ENCODE assay signal across 17 mouse cellular contexts in genomic region chr14:22918931-22919330, GRCm38 (mm10).
DNase-seq lines count a peak whose midpoint lies in the region; ATAC-seq lines count a peak whose summit lies in the region.
"Had no signal": no experiment of that assay in that cellular context is flagged by ENCODE, and none has a peak within 500 bp of the region (broad histone marks: within the 10 kb centered on the region; RNA-seq: fewer than 3 reads in every experiment).

No protein-coding gene starts in this region.

- no peaks in the 10 kb centered on the region for H3K36me3 ChIP-seq in embryonic facial prominence, embryonic 14.5 days (ENCODE audit: control insufficient read depth, insufficient read depth, low read length)
- H3K36me3 ChIP-seq in embryonic facial prominence, embryonic 15.5 days: no peaks in the 10 kb centered on the region
- H3K36me3 ChIP-seq: forebrain, embryonic 15.5 days had no signal

- H3K4me2 ChIP-seq in embryonic facial prominence, embryonic 14.5 days (ENCODE audit: low read depth, low read length): no peak overlapping the region
- H3K4me2 ChIP-seq in embryonic facial prominence, embryonic 15.5 days (replicated peaks): no peak overlapping the region
- H3K4me2 ChIP-seq: forebrain, embryonic 13.5 days; forebrain, embryonic 15.5 days had no signal

- H3K9me3 ChIP-seq in embryonic facial prominence, embryonic 14.5 days (ENCODE audit: control insufficient read depth, low read length): no peaks in the 10 kb centered on the region
- H3K9me3 ChIP-seq in embryonic facial prominence, embryonic 15.5 days (replicated peaks): no peaks in the 10 kb centered on the region
- H3K9me3 ChIP-seq: forebrain, embryonic 13.5 days; forebrain, embryonic 15.5 days had no signal

- intact Hi-C loops in heart, postnatal 14 days (cut with DNase I): no loop called here

- H3K27me3 ChIP-seq in embryonic facial prominence, embryonic 14.5 days (replicated peaks; ENCODE audit: control insufficient read depth, insufficient read depth, low read length): no peaks in the 10 kb centered on the region
- no peaks in the 10 kb centered on the region for H3K27me3 ChIP-seq in embryonic facial prominence, embryonic 15.5 days
- H3K27me3 ChIP-seq: forebrain, embryonic 13.5 days; forebrain, embryonic 15.5 days had no signal

- H3K9ac ChIP-seq in embryonic facial prominence, embryonic 14.5 days (ENCODE audit: low read depth, low read length): no peak overlapping the region
- no peak overlapping the region for H3K9ac ChIP-seq in embryonic facial prominence, embryonic 15.5 days
- H3K9ac ChIP-seq: forebrain, embryonic 13.5 days; forebrain, embryonic 15.5 days; forebrain, postnatal 0 days had no signal

- 52% methylated on average over 2 of the region's 2 CpGs for WGBS in embryonic facial prominence, embryonic 14.5 days
- WGBS in embryonic facial prominence, embryonic 15.5 days: 54% methylated on average over 2 of the region's 2 CpGs

- 0 out of 2 replicates have a peak overlapping the region, but pooled peaks have one; percentile 22 for H3K27ac ChIP-seq in embryonic facial prominence, embryonic 14.5 days (replicated peaks; ENCODE audit: low read depth, low read length)
- peak overlapping the region; percentile 8; the same call in 1 of the 2 replicates for H3K27ac ChIP-seq in embryonic facial prominence, embryonic 15.5 days (replicated peaks)
- H3K27ac ChIP-seq: forebrain, embryonic 13.5 days; forebrain, embryonic 15.5 days had no signal

- H3K4me3 ChIP-seq in embryonic facial prominence, embryonic 14.5 days (ENCODE audit: low read depth, low read length): no peak overlapping the region
- no peak overlapping the region for H3K4me3 ChIP-seq in embryonic facial prominence, embryonic 15.5 days (replicated peaks)
- H3K4me3 ChIP-seq: forebrain, embryonic 13.5 days; forebrain, embryonic 15.5 days had no signal

- H3K4me1 ChIP-seq in embryonic facial prominence, embryonic 14.5 days (ENCODE audit: control insufficient read depth, insufficient read depth, low read length): peaks cover 15% of the 10 kb centered on the region; the same call in 1 of the 2 replicates
- peaks cover 25% of the 10 kb centered on the region for H3K4me1 ChIP-seq in embryonic facial prominence, embryonic 15.5 days
- H3K4me1 ChIP-seq: forebrain, embryonic 13.5 days; forebrain, embryonic 15.5 days had no signal

- DNase-seq in heart, adult 11 months: peak; percentile 65
- DNase-seq in heart, postnatal 14 days: no peak
- DNase-seq in embryonic facial prominence, embryonic 14.5 days (ENCODE audit: low spot score): peak; percentile 62
- no peak for DNase-seq in gastrocnemius, postnatal 10 days
- DNase-seq: adrenal gland, adult 2 months; adrenal gland, postnatal 10 days; adrenal gland, postnatal 25 days; cerebellum, adult 11-12 months; cerebellum, adult 2 months; cerebellum, adult 9-10 months; cerebellum, postnatal 10 days; cerebellum, postnatal 25 days; forebrain, postnatal 0 days had no signal

- ATAC-seq in embryonic facial prominence, embryonic 14.5 days (ENCODE audit: low read depth): no peak
- ATAC-seq in embryonic facial prominence, embryonic 15.5 days (ENCODE audit: insufficient number of reproducible peaks, low FRiP score, low TSS enrichment, low read depth): 0 out of 2 replicates have a peak, but pooled peaks have one; percentile 41
- ATAC-seq in cerebellum, adult (ENCODE audit: insufficient number of reproducible peaks, low FRiP score, low TSS enrichment): no peak
- ATAC-seq: forebrain, embryonic 13.5 days; forebrain, embryonic 15.5 days had no signal

Comparison
In these comparisons a context has a peak if more than half of its experiments do, and no peak if none do; other contexts are left out.
1. DNase-seq: peak in heart, adult 11 months (single experiment) and embryonic facial prominence, embryonic 14.5 days (single experiment); none in heart, postnatal 14 days (0 of 2) and gastrocnemius, postnatal 10 days (single experiment).